Mouse (Mus musculus): Measurements from ENCODE around the gene Ifnz. TPM values are rescaled to one million over a fixed set of nuclear protein-coding genes. Genes with fewer than 3 reads are reported as not detected.
"Not testable (repeated sequence)": the region's sequence is repeated elsewhere in the genome, so short reads cannot be mapped to it uniquely, and the experiment has no call there.

Gene Ifnz
- total and polyA plus RNA-seq, 3 experiments, result not detected

DNA sequence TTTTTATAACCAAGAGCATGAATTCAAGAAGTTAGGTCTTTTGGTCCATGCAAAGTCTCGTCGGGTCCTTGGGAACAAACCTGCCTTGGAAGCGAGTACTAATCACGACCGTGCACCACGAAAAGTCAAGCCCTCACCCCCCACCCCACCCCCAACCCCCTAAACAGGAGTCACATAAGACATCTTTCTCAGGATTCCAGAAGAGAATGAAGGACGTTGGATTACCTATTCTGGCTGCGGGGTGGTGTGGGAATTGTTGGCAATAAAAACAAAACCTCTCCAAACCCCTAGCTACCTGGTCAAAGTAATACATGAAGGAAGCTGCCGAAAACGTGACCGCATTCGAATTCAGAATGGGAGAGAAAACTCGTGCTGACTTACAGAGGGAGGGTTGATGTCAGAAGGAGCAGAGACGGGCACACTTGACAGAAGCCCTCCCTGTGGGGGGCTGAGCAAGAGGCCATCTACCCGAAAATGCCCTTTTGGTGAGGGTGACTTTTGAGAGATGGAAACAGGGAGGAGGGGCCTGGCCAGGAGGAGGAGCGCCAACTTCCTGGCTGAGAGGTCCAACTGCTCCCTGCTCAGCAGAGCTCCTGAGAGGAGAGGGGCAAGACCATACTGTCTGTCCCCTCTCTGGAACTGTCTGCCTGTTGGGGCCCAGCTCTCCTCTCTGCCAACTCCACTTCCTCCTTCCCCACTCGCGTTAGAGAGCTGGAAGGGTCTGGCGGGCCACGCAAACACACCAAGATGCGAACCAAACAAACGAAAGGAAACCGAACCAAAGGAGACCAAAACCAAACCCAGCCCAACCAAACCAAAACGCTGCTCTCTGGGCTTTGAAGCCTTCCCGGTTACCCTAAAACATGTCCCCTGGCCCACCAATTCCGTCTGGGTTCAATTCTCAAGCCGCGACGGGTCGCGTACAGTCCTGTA, 25.1 kb upstream of the Ifnz start:
- H3K4me1 ChIP-seq (ENCODE audit: control insufficient read depth in 1 of 2, insufficient read depth in 2 of 2); dilution Hi-C loops (cut with MboI; ENCODE audit: extremely low pct_ligation_motif_present, extremely low pct_unique_long_range_greater_than_20kb, low sequenced_read_pairs); in situ Hi-C loops (cut with MboI; ENCODE audit: low pct_ligation_motif_present, low pct_unique_long_range_greater_than_20kb, low sequenced_read_pairs); H3K9me3 ChIP-seq (replicated peaks; ENCODE audit: low read length); H3K79me2 ChIP-seq (replicated peaks; ENCODE audit: control insufficient read depth, extremely low read depth, insufficient read depth, poor library complexity, severe bottlenecking); H3K36me3 ChIP-seq (replicated peaks in 1 of 2; ENCODE audit: control insufficient read depth in 1 of 2, insufficient read depth in 1 of 2, low read length in 1 of 2): not testable (repeated sequence)
- Histone ChIP-seq H3K4me2 (ENCODE audit: insufficient read depth, low read depth, poor library complexity, severe bottlenecking) (peak overlapping the region; percentile 96), H3K4me3 (replicated peaks in 1 of 3; ENCODE audit: low read depth in 2 of 3, low read length in 2 of 3, poor library complexity in 1 of 3) (peak overlapping the region; percentile 51 to 63 (median 59)), H3K27ac (ENCODE audit: insufficient read depth, low read depth) (peak overlapping the region; percentile 53), H3K27me3 (replicated peaks) (peaks cover 14% of the 10 kb centered on the region), H3K9ac (ENCODE audit: insufficient read depth, low read depth) (peak overlapping the region; percentile 78; the same call in 1 of the 2 replicates)
- DNase-seq (ENCODE audit: extremely low read depth), result peak; percentile 13
- TF ChIP-seq SIN3A (IDR thresholded peaks at IDR 0.05; ENCODE audit: low read length) (0 out of 2 replicates have a peak, but pooled peaks have one; percentile 35), BHLHE40 (IDR thresholded peaks at IDR 0.05; ENCODE audit: low read depth, low read length) (peak; percentile 48), ZMIZ1 (IDR thresholded peaks at IDR 0.05; ENCODE audit: low read depth, low read length) (peak; percentile 26; the same call in 1 of the 2 replicates), POLR2A (IDR thresholded peaks at IDR 0.05; ENCODE audit: low read depth, low read length) (peak; percentile 39; the same call in 1 of the 2 replicates)

- H3K4me1 ChIP-seq (ENCODE audit: control insufficient read depth in 1 of 2, insufficient read depth in 2 of 2); dilution Hi-C loops (cut with MboI; ENCODE audit: extremely low pct_ligation_motif_present, extremely low pct_unique_long_range_greater_than_20kb, low sequenced_read_pairs); H3K9me3 ChIP-seq (replicated peaks; ENCODE audit: low read length); H3K79me2 ChIP-seq (replicated peaks; ENCODE audit: control insufficient read depth, extremely low read depth, insufficient read depth, poor library complexity, severe bottlenecking); in situ Hi-C loops (cut with MboI; ENCODE audit: low pct_ligation_motif_present, low pct_unique_long_range_greater_than_20kb, low sequenced_read_pairs); H3K4me2 ChIP-seq (ENCODE audit: insufficient read depth, low read depth, poor library complexity, severe bottlenecking); H3K9ac ChIP-seq (ENCODE audit: insufficient read depth, low read depth); H3K36me3 ChIP-seq (replicated peaks in 1 of 2; ENCODE audit: control insufficient read depth in 1 of 2, insufficient read depth in 1 of 2, low read length in 1 of 2): not testable (repeated sequence)
- H3K27me3 ChIP-seq (replicated peaks), result peaks cover 14% of the 10 kb centered on the region
- DNase-seq (ENCODE audit: extremely low read depth), result peak; percentile 85
- TF ChIP-seq MXI1 (IDR thresholded peaks at IDR 0.05; ENCODE audit: low read depth, low read length) (0 out of 2 replicates have a peak, but pooled peaks have one; percentile 28), SMC3 (IDR thresholded peaks at IDR 0.05; ENCODE audit: low read depth, low read length) (peak; percentile 13; the same call in 1 of the 2 replicates), RAD21 (IDR thresholded peaks at IDR 0.05; ENCODE audit: low read depth, low read length) (peak; percentile 6), ELF1 (IDR thresholded peaks at IDR 0.05; ENCODE audit: low read depth, low read length) (peak; percentile 10; the same call in 1 of the 2 replicates), CTCF (conservative IDR thresholded peaks at IDR 0.05 in 1 of 2, IDR thresholded peaks at IDR 0.05 in 1 of 2; ENCODE audit: low read depth in 2 of 2, low read length in 2 of 2) (peak; percentile 26 to 60; a peak in 2 of 4 replicates), MEF2A (IDR thresholded peaks at IDR 0.05; ENCODE audit: borderline replicate concordance, low read depth, low read length) (0 out of 2 replicates have a peak, but pooled peaks have one; percentile 20)
- H3K27ac ChIP-seq (ENCODE audit: insufficient read depth, low read depth), result peak overlapping the region; percentile 53; the same call in 1 of the 2 replicates
- H3K4me3 ChIP-seq (replicated peaks in 1 of 3; ENCODE audit: low read depth in 2 of 3, low read length in 2 of 3, poor library complexity in 1 of 3), result peak overlapping the region in 2 of 3 experiments; percentile 25 to 63
These were observed 24.3 kb upstream of the Ifnz start for GRCm38 (mm10) chr4:88757628-88758031.

- H3K4me3 ChIP-seq (replicated peaks in 1 of 3; ENCODE audit: low read depth in 2 of 3, low read length in 2 of 3, poor library complexity in 1 of 3); in situ Hi-C loops (cut with MboI; ENCODE audit: low pct_ligation_motif_present, low pct_unique_long_range_greater_than_20kb, low sequenced_read_pairs); dilution Hi-C loops (cut with MboI; ENCODE audit: extremely low pct_ligation_motif_present, extremely low pct_unique_long_range_greater_than_20kb, low sequenced_read_pairs): not testable (repeated sequence)
These were observed 23.2 kb upstream of the Ifnz start for GRCm38 (mm10) chr4:88758751-88759150.

More at GRCm38 (mm10) chr4:88758751-88759150, 23.2 kb upstream of the Ifnz start:
- not testable (repeated sequence) for DNase-seq (ENCODE audit: extremely low read depth); H3K36me3 ChIP-seq (replicated peaks in 1 of 2; ENCODE audit: control insufficient read depth in 1 of 2, insufficient read depth in 1 of 2, low read length in 1 of 2); H3K4me1 ChIP-seq (ENCODE audit: control insufficient read depth in 1 of 2, insufficient read depth in 2 of 2); H3K27ac ChIP-seq (ENCODE audit: insufficient read depth, low read depth); H3K4me2 ChIP-seq (ENCODE audit: insufficient read depth, low read depth, poor library complexity, severe bottlenecking); H3K9me3 ChIP-seq (replicated peaks; ENCODE audit: low read length); H3K9ac ChIP-seq (ENCODE audit: insufficient read depth, low read depth); H3K79me2 ChIP-seq (replicated peaks; ENCODE audit: control insufficient read depth, extremely low read depth, insufficient read depth, poor library complexity, severe bottlenecking)
- H3K27me3 ChIP-seq (replicated peaks), result peaks cover 14% of the 10 kb centered on the region

All from CH12.LX (cell line).